31 mouse cellular contexts compared by ENCODE assay signal in the genomic region with DNA sequence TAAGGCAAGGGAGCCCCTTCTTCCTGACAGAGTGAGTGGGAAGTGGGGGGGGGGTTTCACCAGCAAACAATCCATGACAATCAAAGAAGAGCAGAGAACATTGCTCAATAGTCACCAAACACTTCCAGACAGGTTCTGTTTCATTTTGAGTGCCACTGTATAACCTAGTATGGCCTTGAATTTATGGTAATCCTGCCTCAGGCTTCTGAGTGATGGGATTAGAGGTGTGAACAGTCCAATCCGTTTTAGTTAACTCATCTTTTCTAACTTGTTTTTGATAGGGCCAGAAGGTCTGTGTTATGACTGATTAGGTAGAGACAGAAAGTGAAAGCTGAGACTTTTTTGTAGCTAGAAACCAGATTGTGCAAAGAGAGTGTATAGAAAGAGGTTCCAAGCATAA.
"Had no signal": no experiment of that assay in that cellular context is flagged by ENCODE, and none has a peak within 500 bp of the region (broad histone marks: within the 10 kb centered on the region; RNA-seq: fewer than 3 reads in every experiment).

No protein-coding gene starts in this region.

- H3K9ac ChIP-seq: limb, embryonic 12.5 days; limb, embryonic 13.5 days; limb, embryonic 15.5 days; liver, embryonic 12.5 days; liver, embryonic 13.5 days; liver, embryonic 14.5 days; liver, embryonic 15.5 days; liver, postnatal 0 days; lung, embryonic 14.5 days; lung, embryonic 15.5 days; midbrain, embryonic 12.5 days; midbrain, embryonic 13.5 days; midbrain, embryonic 15.5 days; neural tube, embryonic 12.5 days had no signal

- ATAC-seq: liver, embryonic 12.5 days; liver, postnatal 0 days; lung, postnatal 0 days; midbrain, embryonic 13.5 days; midbrain, embryonic 15.5 days had no signal

- H3K9me3 ChIP-seq: limb, embryonic 10.5 days; limb, embryonic 12.5 days; limb, embryonic 13.5 days; limb, embryonic 15.5 days; liver, embryonic 12.5 days; liver, embryonic 13.5 days; liver, embryonic 15.5 days; lung, embryonic 15.5 days; midbrain, embryonic 10.5 days; midbrain, embryonic 12.5 days; midbrain, embryonic 13.5 days; midbrain, embryonic 15.5 days; neural tube, embryonic 12.5 days had no signal

- H3K4me1 ChIP-seq: limb, embryonic 10.5 days; limb, embryonic 12.5 days; limb, embryonic 13.5 days; limb, embryonic 15.5 days; liver, embryonic 12.5 days; liver, embryonic 13.5 days; liver, embryonic 15.5 days; lung, embryonic 15.5 days; megakaryocyte, embryonic 14.5 days; midbrain, embryonic 12.5 days; midbrain, embryonic 13.5 days; midbrain, embryonic 15.5 days; neural tube, embryonic 12.5 days had no signal

- H3K27ac ChIP-seq: left cerebral cortex, adult 2 months; limb, embryonic 10.5 days; limb, embryonic 12.5 days; limb, embryonic 13.5 days; limb, embryonic 15.5 days; liver, embryonic 12.5 days; liver, embryonic 13.5 days; liver, embryonic 14.5 days; liver, embryonic 15.5 days; lung, embryonic 15.5 days; macrophage; midbrain, embryonic 10.5 days; midbrain, embryonic 12.5 days; midbrain, embryonic 13.5 days; midbrain, embryonic 15.5 days; neural tube, embryonic 12.5 days had no signal

- H3K4me3 ChIP-seq: left cerebral cortex, adult 2 months; limb, embryonic 10.5 days; limb, embryonic 12.5 days; limb, embryonic 13.5 days; limb, embryonic 15.5 days; liver, embryonic 12.5 days; liver, embryonic 13.5 days; liver, embryonic 15.5 days; lung, embryonic 15.5 days; megakaryocyte, embryonic 14.5 days; midbrain, embryonic 10.5 days; midbrain, embryonic 12.5 days; midbrain, embryonic 13.5 days; midbrain, embryonic 15.5 days; myocyte; neural tube, embryonic 12.5 days had no signal

- H3K27me3 ChIP-seq: limb, embryonic 12.5 days; limb, embryonic 13.5 days; limb, embryonic 15.5 days; liver, embryonic 12.5 days; liver, embryonic 13.5 days; liver, embryonic 15.5 days; lung, embryonic 15.5 days; megakaryocyte, embryonic 14.5 days; midbrain, embryonic 12.5 days; midbrain, embryonic 13.5 days; midbrain, embryonic 15.5 days; neural tube, embryonic 12.5 days had no signal

- H3K4me2 ChIP-seq: limb, embryonic 12.5 days; limb, embryonic 13.5 days; limb, embryonic 15.5 days; liver, embryonic 11.5 days; liver, embryonic 12.5 days; liver, embryonic 13.5 days; liver, embryonic 15.5 days; lung, embryonic 14.5 days; lung, embryonic 15.5 days; midbrain, embryonic 12.5 days; midbrain, embryonic 13.5 days; midbrain, embryonic 15.5 days; neural tube, embryonic 12.5 days had no signal

- H3K36me3 ChIP-seq: limb, embryonic 10.5 days; limb, embryonic 12.5 days; limb, embryonic 13.5 days; limb, embryonic 15.5 days; liver, embryonic 12.5 days; liver, embryonic 13.5 days; liver, embryonic 15.5 days; lung, embryonic 15.5 days; midbrain, embryonic 10.5 days; midbrain, embryonic 12.5 days; midbrain, embryonic 13.5 days; midbrain, embryonic 15.5 days; neural tube, embryonic 12.5 days had no signal

- DNase-seq: left cerebral cortex, postnatal 4 days; liver; liver, embryonic 13.5 days; liver, postnatal 0 days; lung, adult 18-20 months; lung, adult 2 months; lung, embryonic 14.5 days; lung, postnatal 10 days; lung, postnatal 14 days; lung, postnatal 36 days; lung, postnatal 4 days; midbrain, embryonic 14.5 days had no signal
